Mouse (Mus musculus): ENCODE data around the gene Lmntd1.

Gene Lmntd1

DNA sequence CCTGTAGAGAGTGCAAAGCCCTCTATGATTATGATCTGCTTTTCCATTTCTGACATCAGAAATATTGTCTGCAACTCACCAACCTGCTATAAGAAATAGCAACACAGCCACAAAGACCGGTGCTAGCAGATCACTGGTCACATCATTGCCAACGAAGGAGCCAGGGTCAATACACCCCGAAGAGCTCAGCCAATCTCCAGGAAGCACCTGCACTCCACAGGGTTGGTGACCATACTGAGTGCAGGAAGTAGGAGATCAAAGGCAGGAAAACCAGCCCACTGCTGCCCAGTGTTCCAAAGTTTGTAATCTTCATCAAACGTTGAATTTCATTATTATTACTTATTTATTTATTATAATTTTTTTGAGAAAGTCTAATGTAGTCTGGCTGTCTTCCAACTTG lies 9.5 kb downstream of the Lmntd1 start:
- no peak for DNase-seq (ENCODE audit: low spot score in 2 of 2)

DNA sequence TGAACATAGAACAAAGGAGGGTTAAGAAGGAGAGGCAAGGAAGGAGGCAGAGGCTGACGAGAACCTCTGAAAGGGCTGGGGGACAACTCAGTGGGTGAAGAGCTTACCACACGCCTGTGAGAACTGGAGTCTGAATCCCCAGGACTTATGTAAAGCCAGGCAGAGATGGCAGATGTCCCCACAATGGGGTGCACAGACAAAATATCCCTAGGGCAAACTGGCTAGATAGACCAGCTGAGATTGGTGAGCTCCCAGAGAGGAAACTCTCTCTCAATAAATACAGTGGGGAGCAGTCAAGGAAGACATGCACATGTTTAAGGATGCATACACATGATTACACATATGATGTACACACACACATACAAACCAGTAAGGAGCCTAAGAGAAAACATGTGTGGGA lies 10.0 kb downstream of the Lmntd1 start:
- no peak for DNase-seq (ENCODE audit: low spot score in 2 of 2)

DNA sequence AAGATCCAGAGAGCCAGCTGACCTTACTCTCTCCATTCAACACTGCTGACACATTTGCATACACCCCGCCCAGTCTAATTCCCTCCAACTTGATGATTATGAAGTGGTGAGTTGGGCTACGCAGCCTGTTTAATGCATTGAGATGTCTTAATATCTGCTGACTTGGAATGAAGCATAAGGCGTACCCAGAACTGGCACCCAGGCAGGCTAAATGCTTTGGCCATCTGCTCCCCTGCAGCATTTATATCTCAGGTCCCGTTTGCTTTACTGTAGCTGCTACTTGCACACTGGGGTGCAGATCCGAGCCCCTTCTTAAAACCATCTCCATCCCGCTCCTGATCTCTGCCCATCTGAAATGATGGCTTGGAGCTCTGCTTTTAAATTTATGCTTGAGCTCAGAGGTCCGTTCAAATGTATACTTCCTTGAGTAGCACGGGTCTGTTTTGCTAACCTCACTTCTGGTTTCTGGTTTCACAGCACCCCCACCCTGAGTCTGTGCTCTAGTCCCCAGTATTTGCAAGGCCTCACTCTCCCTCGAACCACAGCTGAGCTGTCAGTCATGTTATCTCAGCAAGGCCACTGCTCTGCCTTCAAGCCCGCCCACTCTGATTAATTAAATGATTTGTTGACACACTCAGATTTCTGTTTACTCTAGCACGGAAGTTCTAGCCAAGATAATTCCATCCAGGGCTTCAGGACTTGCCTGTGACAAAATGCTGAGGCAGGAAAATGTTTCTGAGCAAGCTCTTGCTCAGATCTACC lies 15.1 kb downstream of the Lmntd1 start:
- peak in 1 of 2 experiments; percentile 17 for DNase-seq (ENCODE audit: low spot score in 2 of 2)

DNA sequence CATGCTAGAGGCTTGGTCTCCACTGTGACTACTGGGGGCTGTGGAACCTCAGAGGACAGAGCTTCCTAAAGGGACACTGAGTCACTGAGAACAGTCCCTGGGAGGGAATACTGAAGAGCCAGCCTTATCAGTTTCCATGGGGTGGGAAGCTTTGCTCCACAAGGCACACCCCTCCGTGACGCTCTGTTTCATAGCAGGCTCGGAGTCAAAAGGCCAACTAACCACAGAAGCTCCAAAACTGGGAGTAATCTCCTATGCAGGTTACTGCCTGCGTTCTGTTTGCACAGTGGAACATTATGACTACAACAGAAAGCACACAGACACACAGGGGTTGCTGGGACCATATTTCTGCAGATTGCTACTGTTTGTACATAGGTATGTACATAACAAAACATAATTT lies 18.2 kb downstream of the Lmntd1 start:
- DNase-seq (ENCODE audit: low spot score in 2 of 2), result peak; percentile 47 to 48

DNA sequence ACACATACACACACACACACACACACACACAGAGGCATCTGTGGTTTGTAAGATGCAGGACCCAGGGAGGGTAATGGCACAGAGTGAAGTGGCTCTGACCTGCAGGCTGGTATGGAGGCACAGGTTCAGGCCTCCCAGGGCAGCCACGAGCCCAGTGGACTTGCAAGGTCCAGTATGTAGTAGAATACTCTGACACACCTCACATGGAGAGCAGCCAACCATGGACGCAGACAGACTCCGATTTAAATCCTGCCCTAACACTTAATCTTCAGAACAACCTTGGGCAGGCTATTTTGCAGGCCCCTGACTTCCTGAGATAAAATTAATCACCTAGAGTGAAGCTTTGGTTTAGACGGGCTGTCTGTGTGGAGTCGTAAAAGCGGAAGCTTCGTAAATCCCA lies 20.1 kb downstream of the Lmntd1 start:
- no peak for DNase-seq (ENCODE audit: low spot score in 2 of 2)

DNA sequence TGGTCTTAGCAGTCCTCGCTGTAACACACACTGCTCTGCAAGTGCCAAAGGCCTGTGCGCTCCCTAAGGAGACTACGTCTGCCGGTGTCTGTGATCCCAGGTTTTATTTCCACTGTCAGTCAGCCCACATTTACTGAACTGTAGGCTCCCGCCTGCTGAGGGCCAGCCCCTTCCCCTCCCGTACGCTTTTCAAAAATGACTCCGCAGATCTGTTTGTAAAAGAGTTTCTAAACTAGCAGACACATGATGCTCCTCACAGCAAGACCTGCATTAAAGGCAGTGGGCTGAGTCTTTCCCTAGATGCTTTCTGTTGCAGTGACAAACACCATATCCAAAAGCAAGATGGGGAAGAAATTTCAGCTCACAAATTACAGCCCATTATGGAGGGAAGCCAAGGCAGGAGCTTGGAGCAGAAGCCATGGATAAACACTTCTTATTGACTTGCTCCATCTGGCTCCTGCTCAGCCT lies 21.6 kb downstream of the Lmntd1 start:
- no peak for DNase-seq (ENCODE audit: low spot score in 2 of 2)

DNA sequence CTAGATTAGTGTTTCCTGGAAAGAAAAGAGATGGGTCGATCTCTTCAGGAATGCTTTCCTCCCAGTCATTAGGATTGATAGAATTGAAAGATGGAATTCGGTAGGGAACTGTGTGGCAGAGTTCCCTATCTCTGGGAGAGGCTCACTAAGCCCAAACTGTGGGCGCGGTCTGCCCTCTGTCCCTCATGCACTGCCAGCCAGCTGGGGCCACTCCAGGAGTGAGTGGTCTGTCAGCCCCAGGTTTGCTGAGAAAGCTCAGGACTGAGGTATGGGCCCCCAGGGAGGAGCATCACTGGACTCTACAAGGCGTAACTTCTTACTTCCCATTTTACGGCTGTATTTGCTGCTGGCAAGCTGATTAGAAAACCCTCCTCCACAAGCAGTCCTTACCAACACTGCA lies 22.1 kb downstream of the Lmntd1 start:
- DNase-seq (ENCODE audit: low spot score in 2 of 2), result no peak

DNA sequence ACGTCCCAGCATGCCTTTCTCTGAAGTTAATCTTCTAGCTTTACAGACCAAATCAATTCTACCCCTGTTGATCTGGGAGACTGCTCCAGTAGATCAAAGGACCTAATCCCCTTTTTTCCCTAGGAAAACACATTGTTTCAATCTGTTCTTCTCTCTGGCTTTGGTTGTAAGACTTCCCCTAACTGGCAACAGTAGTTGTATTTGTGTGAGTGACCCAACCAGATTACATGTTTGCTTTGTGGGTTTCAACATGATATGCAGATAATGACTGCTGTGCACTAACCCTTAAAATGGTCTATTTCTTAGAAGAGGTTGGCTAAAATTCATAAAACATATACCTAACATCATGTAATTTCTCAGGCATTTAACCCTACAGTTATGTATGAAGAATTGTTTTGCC lies 22.5 kb downstream of the Lmntd1 start:
- DNase-seq (ENCODE audit: low spot score in 2 of 2), result no peak

DNA sequence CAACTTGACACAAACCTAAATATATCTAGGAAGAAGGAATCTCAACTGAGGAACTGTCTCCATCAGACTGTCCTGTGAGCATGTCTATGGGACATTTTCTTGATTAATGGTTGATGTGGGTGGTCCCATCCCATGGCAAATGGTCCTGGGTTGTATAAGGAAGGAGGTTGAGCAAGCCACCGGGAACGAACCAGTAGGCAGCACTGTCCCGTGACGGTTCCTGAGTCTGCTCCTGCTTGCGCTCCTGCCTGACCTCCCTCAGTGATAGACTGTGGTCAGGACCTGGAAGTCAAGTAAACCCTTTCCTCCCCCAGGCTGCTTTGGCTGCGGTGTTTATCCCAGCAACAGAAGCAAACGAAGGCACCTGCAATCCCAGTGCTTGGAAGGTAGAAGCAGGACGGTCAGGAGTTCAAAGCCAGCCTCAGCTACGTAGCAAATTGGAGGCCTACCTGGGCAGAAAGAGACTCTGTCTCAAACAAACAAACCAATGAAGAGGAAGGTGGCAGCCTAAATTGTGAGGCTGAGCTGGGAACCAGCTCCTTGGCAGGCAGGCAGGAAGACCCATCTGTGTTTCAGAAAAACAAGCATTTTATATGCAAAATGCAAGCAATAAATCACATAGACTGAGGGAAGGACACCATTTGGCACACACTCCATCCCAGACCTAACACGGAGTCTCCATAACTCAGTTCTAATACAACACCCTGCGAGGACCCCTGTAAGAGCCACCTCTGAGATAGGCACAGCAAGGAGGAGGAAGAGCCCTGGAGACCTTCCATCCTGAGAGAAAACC lies 23.4 kb downstream of the Lmntd1 start:
- no peak for DNase-seq (ENCODE audit: low spot score in 2 of 2)

DNA sequence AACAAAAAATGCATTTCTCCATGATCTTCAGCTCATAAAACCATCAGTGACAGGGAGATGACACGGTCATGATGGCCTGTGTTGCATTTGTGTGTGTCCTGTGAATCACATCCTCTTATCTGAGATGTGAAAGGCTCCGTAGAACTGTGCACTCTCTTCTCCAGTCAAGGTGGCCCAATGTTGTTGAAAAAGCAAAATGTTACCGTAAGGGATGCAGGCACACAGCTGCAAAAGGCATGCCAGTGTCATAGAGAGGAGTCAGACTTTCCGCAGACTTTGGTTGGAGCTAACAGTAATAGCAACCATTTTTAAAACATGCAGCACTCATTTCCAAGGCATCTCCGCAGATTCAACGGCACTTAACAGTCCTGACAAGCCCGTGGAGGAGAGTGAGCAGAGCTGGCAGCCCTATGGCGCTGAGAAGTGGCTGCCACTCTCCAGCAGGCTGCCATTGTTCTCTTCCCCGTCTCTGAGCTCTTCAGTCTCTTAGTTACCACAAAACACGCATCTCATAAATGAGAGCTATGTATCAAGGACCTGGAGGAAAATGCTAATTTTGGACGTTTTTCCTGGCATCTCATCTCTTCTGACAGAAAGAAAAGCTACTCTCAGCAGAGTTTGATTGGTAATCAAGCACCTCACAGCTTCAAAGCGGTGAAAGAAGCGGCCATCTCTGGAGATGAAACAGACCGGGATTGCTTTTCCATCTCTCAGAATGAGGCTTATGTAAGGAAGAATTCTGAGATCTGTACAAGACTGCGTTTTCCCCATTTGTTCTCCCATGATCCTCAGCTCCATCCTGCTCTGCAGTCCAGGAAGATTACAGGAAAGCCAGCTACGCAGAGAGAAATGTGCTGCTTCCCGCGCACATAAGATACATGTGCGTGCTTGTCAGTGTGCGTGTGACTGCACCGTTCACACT lies 28.8 kb downstream of the Lmntd1 start:
- DNase-seq (ENCODE audit: low spot score in 2 of 2), result no peak

DNA sequence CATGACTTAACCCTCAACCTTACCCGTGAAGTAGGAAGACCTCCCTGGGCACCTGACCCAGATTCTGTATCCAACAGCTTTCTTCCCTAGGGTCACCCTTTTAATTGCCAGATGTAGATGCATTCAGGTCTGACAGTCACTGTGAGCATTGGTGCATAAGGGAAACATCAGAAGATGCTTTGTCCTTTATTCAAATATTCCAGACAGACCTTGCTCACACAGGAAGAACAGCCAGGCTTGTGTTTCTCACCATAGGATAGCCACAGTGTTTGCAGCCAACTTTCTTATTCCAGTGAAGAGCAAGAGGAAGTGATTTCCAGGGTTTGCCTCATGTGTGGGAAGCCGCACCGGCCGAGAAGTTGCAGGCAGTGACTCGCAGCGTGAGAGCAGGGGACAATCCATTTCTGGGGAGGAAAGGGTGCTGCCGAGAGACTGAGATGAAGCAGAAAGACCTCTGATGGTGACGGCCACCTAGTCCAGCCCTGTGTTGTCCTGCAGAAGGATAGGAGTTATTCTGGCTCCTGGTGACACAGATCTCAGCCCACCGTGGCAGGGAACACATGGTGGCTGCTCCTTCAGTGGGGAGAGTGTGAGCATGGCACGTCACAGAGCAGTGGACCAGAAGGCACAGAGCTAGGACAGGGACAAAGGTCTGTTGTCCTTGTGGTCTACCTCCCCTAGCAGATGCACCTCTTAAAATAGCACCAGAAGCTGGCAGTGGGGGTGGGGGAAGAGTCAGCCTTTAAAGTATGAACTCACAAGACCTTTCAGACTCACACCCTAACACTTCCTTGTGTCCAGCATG lies 32.6 kb downstream of the Lmntd1 start:
- DNase-seq (ENCODE audit: low spot score in 2 of 2), result no peak

DNA sequence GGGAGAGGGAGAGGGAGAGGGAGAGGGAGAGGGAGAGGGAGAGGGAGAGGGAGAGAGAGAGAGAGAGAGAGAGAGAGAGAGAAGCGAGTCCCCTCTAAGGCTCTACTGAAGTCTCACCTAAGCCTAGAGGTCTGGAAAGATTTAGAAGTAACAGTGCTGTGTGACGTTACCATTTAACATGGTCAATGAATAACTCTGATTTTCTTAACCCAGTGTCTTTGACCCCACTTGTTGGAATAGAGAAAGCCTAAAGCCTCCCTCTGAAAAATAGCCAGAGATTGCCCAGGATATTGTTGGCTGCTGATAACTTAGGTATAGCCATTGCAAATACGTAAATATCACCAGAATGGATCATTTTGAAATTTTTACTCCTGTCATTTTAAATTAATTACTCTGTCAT lies 34.4 kb downstream of the Lmntd1 start:
- DNase-seq (ENCODE audit: low spot score in 2 of 2), result no peak

DNA sequence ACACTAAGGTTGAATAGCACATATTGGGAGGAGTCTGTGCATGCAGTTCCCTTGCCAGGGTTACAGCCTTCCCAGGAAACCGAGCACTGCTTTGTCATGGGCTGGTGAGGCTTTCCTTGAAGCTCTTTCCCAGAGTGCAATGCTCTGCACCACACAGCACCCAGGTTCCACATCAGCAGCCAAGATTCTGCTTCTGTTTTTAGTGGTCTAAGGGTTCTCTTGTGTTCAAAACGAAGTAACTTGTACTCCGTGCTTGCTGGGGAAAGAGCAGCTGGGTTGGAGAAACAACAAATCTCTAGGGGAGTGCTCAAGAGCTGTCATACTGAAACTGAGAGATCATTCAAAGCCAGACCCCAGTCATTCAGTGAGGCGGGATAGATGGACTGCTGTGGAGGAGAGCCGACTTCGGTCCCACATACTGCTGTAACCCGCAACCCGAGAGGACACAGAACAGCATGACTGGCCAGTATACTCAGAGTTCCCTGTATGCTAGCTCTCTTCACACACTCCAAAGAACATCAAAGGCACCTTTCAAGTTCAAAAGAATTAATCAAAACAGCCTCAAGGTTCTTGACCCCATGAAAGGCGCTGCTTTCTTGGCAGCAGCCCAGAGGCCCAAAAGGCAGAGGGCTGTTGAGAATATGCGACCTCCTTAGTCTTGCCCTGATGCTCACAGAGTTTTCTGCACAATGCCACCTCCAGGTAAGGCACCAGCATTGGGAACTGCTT lies 35.5 kb downstream of the Lmntd1 start:
- no peak for DNase-seq (ENCODE audit: low spot score in 2 of 2)

DNA sequence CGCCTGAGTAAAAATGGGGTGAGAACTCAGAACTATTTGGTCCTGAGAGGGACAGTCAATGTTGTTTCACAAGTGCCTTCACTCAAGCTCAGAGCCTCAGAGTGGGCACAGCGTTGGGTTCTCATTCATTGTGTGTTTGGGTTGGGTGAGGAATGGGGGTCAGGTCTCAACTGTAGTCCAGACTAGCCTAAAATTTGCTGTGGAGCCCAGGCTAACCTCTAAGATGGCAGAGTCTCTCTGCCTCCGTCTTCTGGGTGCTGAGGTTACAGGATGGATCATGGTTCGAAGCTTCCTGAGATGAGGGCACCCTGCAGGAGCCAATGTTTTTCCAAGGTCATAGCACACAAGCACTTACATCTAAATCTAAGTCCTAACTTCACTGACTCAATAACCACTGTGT lies 37.4 kb downstream of the Lmntd1 start:
- DNase-seq (ENCODE audit: low spot score in 2 of 2), result no peak

DNA sequence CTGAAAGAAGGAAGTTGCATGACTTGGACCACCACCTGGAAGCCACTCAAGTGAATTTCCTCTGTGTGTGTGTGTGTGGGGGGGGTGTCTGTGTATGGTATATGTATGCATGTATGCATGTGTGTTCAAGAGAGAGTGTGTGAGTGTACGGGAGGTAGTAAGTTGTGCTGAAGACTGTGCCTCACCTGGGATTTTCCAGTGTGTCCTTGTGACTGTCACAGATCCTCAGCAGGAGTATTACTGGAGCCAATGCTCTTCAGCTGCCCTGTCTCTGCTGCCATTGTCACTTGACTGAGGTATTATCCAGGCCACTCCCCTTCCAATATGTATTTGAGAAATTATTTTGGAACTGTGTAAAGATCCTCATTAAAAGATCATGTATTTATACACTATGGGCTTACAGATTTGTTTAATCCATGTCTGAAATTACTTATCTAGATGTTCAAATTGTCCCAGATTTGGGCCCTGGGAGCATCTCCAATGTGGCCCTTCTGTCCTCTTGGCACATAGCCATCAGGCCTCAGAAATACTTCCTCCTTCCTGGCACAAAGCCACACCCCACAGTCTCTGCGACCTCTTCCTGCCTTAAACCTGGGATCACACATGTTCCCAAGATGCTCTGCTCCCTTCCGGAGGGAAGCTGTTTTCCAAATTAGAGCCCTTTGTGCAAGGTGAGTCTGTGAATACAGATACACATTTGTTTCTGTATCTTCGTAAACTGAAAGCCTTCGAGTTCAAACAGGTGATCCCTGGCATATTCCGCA lies 40.7 kb downstream of the Lmntd1 start:
- no peak for DNase-seq (ENCODE audit: low spot score in 2 of 2)

DNA sequence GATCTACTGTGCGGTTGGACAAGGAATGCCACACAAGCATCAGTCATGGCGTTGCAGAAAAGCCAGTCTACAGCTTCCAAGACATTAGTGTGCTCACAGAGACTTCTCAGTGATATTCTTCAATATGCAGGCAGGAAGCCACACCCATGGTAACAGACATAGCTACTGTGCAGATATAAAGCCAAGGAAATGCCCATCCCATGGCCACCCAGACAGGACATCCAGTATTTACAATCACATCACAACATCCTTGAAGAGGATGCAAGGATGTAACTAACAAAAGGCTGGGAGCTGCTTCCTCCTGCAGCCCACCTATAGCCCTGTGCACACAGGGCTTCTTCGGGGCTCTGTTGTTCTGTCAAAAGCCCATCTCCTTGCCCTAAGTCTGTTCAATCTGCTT lies 45.4 kb downstream of the Lmntd1 start:
- DNase-seq (ENCODE audit: low spot score in 2 of 2), result no peak

DNA sequence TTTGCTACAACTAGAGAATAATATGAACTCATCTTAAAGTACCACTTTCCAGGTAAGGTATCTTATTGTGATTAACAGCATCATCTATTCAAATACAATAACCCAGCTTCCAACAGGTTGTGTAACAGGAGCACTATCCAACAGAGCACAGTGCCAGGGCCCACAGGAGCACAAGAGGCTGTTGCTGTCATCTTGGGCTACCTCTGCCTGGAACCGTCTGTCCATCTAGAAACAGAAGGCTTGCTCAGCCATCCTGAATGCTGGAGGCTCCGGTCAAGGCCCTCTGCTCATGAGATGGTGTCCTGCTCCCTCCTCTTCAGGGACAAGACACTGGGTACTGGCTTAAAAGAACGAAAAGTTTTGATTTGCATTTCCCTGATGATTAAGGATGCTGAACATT lies 46.3 kb downstream of the Lmntd1 start:
- DNase-seq (ENCODE audit: low spot score in 2 of 2), result no peak

DNA sequence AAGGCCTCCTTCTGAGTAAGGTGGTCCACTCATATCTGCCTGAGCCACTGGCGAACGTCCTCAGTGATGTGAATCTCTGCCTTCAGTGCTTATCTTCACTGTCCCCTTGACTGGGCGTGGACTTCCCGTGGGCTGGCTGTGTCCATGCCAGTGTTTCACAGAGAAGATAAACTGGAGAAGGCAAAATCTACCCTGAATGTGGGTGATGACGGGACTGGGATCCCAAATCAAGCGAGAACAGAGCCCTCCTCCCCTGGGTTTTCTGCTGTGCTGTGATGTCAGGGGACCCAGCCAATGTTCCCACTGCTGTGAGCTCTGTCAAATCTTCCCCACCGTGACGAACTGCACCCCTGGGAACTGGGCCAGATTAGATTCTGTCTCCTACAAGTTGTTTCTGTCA lies 46.8 kb downstream of the Lmntd1 start:
- no peak for DNase-seq (ENCODE audit: low spot score in 2 of 2)

DNA sequence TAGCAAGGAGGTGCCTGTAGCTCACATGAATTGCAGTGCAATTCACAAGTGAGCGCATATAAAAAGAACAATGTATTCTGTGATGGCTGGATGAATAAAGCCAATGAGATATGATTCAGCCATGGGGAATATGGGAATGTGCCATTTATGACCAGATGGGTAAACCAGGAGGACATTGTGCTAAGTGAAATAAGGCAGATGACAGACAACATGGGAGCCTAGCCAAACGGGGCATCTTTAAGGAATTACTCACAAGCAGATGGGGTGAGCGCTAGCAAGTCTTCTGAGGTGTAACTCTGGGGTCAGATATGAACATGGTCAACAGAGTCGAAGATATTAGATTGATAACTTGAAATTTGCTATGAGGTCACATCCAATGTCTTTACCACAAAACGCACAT lies 48.5 kb downstream of the Lmntd1 start:
- DNase-seq (ENCODE audit: low spot score in 2 of 2), result no peak

DNA sequence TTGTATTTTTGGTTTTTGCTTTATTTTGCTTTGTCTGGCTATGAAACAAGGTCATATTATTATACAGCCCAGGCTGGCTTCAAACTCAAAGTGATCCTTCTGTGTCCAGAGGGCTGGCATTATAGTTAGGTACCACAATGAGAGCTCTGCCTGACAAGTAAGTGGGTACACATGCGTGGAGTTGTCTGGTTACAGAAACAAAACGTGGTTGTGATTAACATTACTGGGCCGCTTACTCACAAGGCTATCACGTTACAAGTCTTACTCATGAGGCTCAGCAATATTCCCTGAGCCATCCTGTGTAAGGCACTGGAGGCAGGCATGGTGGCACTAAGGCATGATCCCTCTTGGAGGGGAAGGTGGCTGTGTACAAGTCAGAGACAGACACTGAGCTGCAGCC lies 49.4 kb downstream of the Lmntd1 start:
- DNase-seq (ENCODE audit: low spot score in 2 of 2), result no peak

All from urinary bladder, postnatal 36 days (tissue).